Mouse (Mus musculus) lung, postnatal 14 days (tissue): Measurements from ENCODE around the gene Nsg1.

Experiments
- DNase-seq: peaks from one replicate; pipeline ENCODE4 v3.0.0; 2021

Gene Nsg1

DNA sequence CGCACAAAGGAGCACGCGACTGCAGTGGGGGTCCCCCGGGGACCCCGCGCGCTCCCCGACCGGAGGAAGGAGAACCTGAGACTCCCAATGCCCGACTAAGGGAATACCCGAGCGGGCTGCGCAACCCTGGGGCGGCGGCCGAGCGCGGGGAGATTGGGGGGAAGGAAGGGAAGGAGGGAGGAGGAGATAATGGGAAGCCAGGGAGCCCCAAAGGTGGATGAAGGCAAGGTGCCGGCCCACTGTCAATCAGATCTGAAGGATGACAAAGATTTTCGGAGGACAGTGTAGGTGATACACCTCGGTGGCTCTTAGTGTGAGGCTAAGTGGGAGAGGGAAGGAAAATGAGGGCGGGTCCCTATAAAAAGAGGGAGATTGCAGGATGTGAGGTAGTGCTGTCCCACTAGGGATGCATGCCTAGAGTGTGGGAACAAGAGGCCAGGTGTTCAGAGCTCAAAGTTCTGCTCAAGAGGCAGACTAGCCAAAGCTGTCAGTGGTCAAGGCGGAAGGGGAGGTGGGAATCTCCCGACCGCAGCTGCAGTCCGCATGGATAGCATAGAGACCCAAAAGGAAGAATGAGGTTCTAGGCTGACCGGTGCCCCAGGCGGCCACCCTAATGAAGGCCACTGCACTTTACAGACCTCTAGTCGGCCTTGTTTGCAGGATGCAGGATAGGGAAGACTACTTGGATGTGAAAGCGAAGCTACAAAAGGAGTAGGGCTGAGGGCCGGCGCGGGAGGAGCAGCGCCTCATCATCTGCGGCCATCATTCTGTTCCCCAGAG, at the start of gene Nsg1:
Gene Nsg1 (minus strand): TSS at position 274 of the 780 bp plus-strand sequence.
- DNase-seq = no peak

GRCm38 (mm10) chr5:38208985-38209384, 49.3 kb upstream of the Nsg1 start:
- no peak for DNase-seq

GRCm38 (mm10) chr5:38205303-38205726, 45.6 kb upstream of the Nsg1 start:
- no peak for DNase-seq

DNA sequence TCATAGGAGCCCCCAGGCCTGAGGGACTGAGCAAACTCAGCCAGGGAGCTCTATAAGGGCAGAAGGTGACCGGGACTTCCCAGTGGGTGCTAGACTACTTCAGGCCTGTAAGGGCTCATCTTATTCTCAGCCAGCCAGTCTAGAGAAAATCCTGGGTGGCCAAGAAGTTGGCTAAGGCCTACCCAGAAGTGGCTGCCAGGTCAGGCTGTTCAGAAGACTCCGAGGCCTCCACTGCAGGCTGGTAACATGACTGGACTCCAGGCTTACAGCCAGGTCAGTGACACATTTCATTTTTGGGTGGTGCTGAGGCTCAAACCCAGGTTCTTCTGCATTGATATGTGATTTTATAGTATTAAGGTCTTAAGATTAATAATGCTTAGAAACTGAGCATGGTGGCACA, 40.0 kb upstream of the Nsg1 start:
- DNase-seq = no peak

DNA sequence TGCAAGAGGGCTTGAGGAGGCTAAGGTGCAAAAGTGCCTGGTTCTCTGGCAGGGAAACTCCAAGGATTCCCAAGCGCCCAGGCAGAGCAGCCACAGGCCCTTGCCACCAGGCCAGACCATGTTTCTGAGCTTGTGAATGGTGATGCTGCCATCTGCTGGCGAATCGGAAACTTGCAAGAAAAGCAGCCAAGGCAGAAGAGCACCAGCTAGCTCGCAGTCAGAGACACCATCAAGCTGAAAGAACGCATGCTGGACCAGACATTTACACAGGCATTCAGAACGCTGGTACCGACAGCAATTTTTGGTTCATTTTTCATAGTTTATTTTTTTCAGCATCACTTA, 37.7 kb upstream of the Nsg1 start:
- DNase-seq = peak; percentile 83

- no peak for DNase-seq
Observed at GRCm38 (mm10) chr5:38196821-38197481, 37.2 kb upstream of the Nsg1 start.

DNA sequence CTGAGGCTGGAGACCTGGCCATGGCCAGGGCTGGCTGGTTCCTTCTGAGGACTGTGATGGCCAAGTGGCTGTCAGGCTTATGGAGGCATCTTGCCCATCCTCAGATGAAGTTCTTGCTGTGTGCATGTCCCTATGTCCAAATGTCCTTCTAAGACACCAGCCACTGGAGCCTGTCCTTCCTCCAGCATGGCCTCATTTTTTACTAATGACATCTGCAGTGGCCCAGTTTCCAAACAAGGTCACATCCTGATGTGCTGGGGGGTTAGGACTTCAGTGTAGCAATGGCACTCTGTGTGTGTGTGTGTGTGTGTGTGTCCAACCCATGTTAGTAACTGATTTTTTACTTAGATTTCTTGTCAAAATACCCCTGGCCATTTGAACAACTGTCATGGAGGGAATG, 36.2 kb upstream of the Nsg1 start:
- no peak for DNase-seq

- DNase-seq = no peak
Observed at GRCm38 (mm10) chr5:38194946-38195345, 35.2 kb upstream of the Nsg1 start.

DNA sequence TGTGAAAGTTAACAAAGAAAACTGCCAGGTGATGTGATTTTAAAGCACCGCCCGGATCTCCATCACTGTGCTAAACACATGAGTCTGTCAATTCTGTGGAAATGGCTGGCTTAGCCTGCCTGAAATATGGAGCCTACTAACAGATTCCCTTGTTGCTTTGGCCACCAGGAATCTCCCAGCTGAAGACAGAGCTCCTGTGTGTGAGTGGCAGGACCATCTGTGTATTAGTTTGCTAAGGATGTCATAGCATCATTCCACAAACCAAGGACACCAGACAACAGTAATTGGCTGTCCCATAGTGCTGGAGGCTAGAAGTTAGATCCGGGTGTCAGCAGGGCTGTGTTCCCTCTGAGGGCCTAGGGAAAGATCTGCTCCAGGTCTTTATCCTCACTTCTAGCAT, 31.2 kb upstream of the Nsg1 start:
- no peak for DNase-seq

DNA sequence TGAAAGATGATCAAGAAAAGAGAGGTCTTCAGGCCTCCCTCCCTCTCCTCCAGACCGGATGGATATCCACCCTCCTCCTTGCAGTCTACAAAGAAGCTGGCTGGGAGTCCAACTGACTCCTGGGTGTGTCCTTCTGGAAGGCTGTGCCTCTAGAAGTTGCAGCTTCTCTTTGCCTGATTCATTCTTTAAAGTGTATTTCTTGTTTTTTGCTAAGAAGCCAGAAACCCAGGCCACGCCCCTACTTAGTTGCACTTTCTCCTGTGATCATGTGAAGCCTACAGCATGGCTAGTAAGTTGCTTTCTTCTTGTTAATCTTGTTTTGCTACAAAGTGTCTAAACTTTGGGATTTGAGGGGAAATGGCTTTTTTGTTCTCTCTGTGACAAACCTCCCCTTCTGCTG, 27.3 kb upstream of the Nsg1 start:
- no peak for DNase-seq

DNA sequence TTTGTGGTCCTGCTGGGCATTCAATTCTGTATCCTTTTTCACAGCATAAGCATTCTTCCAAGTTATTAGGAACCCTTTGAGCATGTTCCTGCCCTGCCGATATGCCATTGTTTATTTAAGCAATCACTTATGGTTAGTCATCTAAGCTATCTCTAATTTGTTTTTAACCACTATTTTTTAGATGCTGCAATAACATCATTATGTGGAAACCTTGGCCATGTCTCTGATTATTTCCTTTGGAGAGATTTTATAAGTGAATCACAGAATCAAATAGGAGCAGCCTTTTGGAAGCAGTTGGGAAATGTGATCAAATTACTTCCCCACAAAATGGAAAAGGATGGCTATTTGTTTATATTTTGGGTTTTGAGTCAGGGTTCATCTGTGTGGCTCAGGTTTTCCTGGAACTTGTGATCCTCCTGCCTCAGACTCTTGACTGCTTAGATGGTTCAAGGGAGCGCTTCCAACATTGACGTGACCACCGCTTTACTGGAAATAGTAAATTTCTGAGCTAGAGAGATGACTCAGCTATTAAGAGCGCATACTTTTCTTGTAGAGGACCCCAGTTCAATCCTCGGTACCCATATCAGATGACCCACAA, 25.1 kb upstream of the Nsg1 start:
- no peak for DNase-seq

- no peak for DNase-seq
Observed at GRCm38 (mm10) chr5:38174256-38174912, 14.7 kb upstream of the Nsg1 start.

DNA sequence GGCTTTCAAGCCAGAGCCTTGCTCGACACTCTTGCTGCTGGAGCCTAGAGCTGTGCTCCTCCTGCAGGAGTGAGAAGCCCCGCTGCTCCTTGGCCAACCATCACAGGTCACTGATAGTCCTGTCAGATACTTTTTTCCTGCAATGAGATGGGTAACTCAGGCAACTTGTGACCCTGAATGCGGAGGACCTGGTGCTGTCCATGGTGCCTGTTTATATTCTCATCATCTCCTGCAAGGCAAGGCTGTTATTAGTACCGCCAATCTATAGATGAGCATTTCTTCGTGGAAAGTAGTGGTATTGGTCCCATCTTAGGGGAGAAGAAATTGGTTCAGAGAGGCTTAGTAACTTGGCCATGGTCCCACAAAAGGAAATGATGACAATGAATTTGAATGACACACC, 14.1 kb upstream of the Nsg1 start:
- DNase-seq = no peak

- no peak for DNase-seq
Observed at GRCm38 (mm10) chr5:38168497-38168896, 8.8 kb upstream of the Nsg1 start.

DNA sequence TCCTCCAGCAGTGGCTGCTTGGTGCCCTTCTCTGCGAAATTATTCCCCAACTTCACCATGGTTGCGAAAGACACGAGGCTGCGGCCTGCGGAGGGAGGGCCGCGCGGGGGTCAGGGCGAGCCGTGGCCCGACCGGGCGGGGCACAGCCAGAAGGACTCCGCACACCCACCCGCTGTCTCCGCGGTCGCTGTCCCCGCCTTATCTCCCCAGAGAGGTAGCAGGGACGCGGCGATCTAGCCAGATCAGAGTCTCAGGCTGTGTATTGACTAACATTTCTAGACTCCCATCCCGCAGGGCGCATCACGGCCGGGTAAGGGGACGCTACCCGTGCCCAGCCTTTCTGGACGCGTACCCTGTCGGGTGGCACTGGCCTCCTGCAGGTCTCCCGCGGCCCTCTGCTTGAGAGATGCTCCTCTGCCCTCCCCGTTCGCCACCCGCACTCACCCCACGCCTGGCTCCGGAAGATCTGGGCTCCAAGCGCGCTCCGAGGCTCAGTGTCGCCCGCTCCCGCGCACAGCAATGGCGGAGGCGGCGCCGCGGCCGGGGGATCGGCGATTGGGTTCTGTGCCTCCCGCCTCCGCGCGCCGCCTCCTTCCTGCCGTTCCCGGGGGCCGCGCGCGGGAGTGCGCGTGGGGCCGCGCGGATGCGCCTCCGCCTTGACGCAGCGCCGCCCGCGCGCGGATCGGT, 617 bp downstream of the Nsg1 start:
- peak; percentile 72 for DNase-seq

GRCm38 (mm10) chr5:38158501-38158946, 1.2 kb downstream of the Nsg1 start:
- no peak for DNase-seq

- DNase-seq = no peak
Observed at GRCm38 (mm10) chr5:38157481-38158020, 2.2 kb downstream of the Nsg1 start.

- no peak for DNase-seq
Observed at GRCm38 (mm10) chr5:38153636-38154035, 6.1 kb downstream of the Nsg1 start.

DNA sequence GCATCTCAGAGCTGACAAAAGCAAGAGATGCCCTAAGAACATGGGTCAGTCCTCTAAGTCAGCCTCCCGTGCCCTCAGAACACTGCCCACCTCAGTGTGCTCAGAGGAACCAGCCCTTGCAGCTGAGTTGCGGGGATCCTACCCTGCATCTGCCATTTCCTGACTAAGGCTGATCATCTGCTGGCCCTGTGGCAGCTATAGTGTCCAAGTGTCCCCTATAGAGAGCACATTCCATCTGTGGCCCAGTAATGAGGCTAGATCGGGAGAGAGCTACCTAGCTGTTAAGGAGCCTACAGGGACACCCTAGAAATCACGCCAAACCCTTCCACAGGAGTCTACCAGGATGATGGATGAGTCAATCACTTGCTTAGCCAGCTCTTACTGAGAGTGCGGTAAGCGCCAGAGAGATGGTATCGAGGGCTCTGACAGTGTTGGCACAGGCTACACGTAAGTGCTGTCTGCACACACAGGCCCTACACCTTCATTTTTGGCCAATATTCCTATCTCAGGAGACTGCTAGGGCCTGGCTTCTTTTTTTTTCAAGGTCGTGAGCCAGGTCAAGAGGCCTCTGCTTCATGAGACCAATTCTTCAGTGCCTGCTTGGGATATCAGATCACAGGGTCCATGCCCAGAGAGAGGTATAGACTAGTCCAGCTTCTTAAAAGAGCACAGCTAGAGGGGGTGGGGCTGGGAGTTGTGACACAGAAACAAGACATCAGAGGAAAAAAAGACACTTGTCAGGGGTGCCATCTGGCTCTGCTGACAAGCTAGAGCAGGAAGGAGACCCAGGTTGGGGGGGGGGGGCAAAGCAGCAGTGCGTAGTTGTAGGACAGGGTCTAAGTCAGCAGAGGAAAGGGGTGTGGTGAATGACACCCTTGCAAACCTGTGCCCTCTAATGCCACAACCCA, 7.3 kb downstream of the Nsg1 start:
- no peak for DNase-seq

DNA sequence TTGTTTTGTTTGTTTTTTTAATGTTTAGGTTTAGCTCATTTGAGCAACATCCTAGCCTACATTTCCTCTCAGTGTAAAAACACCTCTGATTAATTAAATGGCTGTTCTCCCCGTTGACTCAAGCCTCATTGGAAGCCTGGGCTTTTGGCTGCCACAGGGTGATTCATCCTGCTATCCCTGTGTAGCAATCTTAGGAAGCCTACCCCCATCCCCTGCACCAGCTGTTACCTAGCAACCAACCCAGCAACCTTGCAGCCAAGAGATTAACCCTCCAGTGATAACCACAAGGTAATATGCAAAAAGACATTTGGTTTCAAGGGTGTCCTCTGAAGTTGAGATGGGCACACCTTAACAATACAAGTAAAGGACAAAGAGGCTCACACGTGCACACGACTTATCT, 8.4 kb downstream of the Nsg1 start:
- DNase-seq = no peak

DNA sequence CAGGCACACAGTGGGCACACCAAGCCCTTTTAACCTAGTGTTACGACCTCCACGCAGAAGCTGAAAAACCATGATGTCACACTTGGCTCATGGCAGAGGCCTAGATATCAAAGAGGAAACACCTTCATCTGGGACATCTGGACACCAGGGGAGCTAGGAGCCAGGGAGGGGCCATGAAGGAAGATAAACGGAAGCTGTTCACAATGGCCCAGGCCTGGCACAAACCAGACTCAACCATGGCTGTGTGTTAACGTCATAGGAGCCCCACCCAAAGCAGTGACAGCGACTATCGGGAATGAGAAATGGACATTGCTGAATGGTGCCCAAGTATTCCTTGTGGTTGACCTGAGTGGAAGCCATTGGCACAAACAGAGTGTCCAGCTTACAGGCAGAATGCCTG, 13.2 kb downstream of the Nsg1 start:
- DNase-seq = peak; percentile 61

DNA sequence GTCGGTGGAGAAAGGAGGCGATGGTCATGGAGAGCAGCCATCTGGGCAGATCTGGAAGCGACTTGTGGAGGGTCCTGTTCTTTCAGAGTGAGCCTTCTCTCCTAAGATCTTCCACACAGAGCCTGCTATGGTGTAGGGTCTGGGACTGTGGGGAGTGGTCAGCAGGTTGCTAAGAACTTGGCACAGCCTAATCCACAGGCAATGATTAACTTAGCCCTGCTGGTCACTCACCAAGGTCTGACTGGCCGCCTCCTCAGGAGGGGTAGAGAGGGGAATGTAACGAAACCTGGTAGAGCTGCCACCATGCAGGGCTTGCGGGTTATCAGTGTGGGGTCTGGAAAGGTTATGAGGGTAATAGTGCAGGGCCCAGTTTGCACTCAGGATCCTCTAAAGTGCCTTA, 18.8 kb downstream of the Nsg1 start:
- no peak for DNase-seq
